Mouse (Mus musculus) neutrophil, adult 5-6 weeks (primary cell): ENCODE results near the gene Borcs7. TPM values are rescaled to one million over a fixed set of nuclear protein-coding genes. Genes with fewer than 3 reads are reported as not detected.
A peak's percentile ranks its signal among the peaks of the same experiment; 100 is the strongest.
"Not testable (repeated sequence)": the region's sequence is repeated elsewhere in the genome, so short reads cannot be mapped to it uniquely, and the experiment has no call there.

Experiments used
- ATAC-seq: fragments of 151-379, 151-347 bp; 2 replicates; pipeline ENCODE4 v1.8.0; 2017; ENCODE audit warnings: mild to moderate bottlenecking, moderate TSS enrichment; ENCODE audit not compliant: insufficient number of reproducible peaks, poor library complexity, low FRiP score, severe bottlenecking; ENCODE audit errors: extremely low read depth
- total RNA-seq: library from RNA; stranded (forward); fragments of 200-1000 nt; gene quantifications from 2 replicates; pipeline ENCODE4 v1.2.3, GENCODE M21; 2017

Gene Borcs7
- total RNA-seq, 1 experiment from 2014 or later = 3.8 TPM

DNA sequence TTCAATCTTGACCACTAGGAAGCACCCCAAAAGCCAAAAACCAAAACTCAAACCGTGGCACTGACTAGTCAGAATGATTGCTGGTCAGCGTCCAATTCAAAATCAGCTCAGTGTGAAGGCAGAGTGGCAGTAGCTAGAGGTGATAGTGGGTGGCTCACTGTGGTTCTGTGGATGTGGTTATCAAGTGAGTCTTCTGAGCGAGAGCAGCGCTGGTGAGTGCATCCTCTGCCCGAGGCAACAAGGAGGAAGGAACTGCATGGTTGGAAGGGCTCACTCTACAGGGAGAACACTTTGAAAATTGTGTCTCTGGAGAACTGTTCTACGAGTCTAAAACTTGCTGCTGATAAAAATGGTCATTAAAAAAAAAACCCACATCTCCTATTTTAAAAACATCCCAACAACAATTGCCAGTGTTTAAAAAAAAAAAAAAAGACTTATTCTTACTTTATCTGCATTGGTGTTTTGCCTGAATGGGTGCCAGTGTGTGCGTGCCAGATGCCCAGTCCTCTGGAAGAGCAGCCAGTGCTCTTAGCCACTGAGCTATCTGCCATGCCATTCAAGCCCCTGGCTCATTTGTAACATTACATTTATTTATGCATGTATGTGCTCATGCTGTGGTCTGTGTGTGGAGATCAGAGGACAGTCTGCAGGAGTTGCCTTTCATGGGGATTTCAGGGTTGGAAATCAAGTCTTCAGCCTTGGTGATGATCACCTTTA lies 16.2 kb downstream of the Borcs7 start:
- ATAC-seq = 0 out of 2 replicates have a peak, but pooled peaks have one; percentile 21

DNA sequence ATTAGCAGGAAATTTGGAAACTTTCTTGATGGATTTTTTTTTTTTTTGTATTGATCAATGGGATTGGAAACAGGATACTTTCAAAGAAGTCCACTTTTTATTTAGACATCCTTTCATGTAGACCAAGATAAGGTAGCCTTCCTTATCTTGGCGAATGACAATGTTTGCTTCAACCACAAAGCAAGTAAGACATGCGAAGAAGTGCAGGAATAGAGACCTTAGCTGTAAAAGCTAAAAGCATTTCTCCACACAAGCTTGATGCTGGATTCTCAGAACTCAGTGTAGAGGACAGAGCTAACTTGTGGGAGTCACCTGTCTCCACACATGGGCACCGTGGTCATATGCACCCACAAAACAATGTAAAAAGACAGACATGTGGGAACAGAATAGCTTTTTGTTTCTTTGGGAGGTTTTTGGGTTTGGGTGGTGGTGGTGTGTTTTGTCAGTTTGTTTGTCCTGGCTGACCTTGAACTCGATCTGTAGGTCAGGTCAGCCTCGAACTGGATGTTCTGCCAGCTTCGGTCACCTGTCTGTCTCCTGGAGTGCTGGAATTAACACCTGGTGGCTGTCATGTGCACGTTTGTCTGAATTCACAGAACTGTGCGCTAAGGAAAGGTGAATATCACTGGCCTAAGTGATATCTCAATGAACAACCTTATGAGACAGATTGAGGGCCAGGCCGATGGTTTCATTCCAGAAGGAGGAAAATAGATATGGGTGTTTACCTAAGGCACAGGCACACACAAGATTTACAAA lies 17.0 kb downstream of the Borcs7 start:
- ATAC-seq = no peak

DNA sequence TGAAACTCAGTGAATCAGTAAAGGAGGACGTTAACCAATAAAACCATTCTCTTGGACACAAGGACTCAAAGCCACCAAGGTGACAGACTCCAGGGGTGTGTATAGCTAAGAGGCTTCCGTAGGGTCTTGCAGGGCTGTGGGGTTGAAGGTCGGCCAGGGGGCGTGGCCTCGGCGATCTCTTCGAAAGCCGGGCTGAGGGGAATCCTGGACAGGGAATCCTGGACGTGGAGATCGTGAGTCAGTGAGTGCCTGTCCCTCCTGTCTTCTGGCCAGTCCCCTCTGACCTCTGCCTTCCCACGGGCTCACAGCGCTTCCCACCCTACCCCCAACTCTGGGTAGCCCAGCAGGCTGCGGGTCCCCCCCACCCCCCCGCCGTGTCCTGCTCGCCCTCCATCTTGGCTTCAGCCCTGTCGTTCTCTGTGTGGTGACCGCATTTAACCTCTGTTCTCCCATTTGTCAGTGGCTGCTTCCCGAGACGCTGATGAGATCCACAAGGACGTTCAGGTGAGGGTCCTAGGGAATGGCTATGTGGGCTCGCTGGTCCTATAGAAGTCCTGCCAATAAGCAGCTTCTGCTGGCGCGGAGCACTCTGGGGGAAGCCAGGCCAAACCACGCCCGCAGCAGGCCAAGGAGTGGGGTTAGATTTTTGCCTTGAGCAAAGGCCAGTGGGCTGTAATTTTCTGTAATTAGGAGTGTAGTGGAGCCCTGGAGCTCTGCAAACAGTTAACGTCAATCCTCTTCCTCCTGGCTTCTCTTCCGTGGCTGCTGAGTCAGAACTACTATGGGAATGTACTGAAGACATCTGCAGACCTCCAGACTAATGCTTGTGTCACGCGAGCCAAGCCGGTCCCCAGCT lies 17.8 kb downstream of the Borcs7 start, which contains the start of gene As3mt:
Gene As3mt (plus strand): TSS at position 163 of the 856 bp plus-strand sequence.
- ATAC-seq = peak; percentile 19; the same call in 1 of the 2 replicates

DNA sequence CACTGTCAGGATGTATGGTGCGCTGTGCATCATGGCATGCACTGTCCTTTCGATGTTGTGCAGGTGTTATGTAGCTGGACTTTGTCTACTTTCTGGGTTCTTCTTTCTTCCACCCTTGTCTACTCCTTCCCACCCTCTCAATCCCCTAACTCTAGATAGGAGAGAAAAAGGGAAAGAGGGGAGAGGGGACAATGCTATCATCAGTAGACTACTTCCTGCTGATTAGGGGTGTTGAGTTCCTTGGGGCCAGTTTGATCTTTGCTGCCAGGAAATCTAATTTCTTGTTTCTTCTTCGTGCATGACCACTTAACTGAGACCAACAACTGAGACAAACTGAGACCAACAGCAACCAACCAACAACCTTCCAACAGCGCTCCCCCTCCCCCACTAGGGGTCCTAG lies 20.9 kb downstream of the Borcs7 start:
- no peak for ATAC-seq

DNA sequence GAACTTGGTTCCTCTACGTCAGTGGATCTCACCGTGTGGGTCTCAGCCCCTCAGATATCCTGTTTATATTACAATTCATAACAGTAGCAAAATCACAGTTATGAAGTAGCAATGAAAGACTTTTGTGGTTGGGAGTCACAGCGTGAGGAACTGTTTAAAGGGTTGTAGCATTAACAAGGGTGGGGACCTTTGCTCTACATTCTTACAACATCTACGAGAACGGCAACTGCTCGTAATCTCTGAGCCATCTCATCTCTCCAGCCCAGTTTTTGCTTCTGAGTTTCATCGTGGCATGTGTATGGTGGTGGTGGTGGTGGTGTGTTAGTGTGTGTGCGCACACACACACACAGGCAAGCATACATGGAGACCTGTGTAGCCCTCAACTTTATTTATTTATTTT lies 24.5 kb downstream of the Borcs7 start:
- no peak for ATAC-seq

DNA sequence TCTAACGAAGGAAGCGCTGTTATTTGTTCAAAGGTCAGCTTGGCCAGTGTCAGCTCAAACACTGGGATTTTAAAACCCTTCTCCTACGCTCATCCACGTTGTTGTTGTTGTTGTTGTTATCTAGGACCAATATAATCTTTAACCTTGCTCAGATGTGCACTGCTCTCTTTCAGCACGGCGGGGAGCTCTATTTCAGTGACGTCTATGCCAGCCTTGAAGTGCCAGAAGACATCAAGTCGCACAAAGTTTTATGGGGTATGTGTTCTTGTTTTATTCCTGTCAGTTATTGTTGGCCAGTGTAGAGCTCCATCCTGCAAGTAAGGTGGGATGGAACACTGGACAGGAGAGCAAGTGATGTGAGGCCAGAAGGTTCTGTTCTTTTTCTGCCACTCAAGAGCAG lies 25.3 kb downstream of the Borcs7 start:
- ATAC-seq = no peak

DNA sequence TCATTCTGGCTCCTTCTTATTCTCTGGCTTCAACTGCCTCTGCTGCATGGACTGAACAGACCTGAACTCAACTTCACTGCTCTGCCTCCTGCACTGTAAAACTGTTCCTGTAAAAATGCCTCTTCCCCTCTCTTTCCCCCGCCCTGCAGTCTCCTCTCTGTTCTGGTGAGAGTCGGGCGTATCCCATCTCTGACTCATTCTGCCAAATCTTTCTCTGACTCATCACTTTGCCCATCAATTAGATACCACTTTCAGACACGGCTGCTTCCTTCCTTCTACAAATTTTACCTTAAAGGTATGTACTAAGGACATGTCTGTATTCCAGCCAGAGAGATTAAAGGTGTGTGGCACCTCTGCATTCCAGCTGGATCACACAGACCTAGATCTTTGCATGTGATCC lies 28.4 kb downstream of the Borcs7 start:
- ATAC-seq = no peak

DNA sequence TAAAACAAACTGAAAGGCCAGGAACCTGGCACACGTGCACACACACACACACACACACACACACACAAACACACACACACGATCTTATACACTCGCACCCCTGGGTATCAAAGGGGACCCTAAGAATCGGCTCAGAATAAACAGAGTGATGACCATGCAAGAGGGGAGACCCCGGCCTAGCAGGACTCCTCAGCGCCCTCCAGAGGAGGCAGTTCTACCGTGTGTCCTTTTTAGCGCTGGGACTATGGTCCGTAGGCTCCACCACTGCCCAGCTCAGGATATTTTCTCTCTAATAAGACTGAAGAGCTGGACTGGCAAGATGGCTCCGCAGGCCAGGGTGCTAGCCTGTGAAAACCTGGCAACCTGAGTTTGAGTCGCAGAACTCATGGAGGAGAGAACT lies 34.7 kb downstream of the Borcs7 start:
- no peak for ATAC-seq

DNA sequence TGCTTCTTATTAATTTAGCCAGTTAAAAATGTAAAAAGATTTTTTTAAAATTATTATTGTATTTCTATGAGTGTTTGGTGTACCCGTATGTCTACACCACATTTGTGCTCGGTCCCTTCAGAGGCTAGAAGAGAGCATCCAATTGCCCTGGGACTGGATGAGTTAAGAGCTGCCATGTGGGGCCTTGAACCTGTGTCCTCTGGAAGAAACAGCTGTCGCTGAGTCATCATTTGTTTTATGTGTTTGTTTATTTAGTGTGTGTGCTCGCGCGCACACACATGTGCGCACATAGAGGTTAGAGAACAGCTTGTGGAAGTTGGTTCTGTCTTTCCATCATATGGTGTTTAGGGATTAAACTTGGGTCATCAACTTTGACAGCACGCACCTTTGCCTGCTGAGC lies 36.4 kb downstream of the Borcs7 start:
- ATAC-seq = no peak

DNA sequence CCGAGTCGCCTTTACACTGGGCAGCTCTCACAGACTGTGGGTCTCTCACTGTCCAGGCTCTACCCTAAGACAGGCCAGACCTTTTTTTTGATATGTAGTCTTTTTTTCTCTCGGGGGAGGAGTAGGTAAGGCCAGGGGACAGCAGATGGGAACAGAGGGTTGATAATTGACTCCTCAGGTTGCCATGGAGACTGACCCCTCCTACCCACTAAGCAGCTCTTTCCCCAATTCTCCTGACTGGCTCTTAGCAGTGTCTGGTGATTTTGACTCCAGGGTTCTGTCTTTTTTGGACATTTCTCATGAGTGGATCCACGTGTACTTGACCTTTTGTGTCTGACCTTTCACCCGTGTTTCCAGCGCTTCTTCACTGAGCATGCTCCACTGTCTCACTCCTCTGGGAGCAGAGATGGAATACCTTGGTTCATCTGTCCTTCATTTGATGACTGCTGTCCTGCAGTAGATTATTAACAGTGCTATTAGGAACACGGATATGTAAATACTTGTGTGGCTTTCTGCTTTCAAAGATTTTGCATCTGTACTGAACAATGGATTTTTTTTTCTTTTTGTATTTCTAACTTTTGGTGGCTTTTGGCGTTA lies 37.5 kb downstream of the Borcs7 start:
- no peak for ATAC-seq

DNA sequence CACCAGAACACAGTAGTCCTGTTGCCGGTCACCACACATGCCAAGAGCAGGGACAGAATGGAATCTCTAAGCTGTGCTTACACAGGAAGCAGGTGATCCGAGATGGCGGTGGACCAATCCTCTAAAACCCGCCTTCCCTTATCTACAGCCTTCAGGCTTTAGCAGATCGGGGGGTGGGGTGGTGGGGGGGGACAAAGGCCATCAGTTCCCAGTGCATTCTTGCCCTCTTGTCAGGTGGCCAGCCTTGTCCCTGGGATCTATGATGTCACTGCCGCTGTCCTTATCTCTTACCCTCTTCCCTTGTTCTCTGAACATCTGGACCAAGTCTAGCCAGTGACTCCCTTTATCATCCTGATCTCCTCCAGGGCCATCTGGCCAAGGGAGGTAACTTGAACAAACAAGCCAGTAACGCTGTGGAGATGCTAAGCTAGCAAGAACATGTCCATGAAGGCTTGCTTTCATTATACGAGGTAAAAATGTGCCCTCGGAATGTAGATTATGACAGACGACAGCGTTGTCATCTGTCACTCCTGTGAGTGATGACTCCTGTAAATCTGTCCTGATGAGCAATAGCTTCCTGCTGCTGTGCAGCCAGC lies 38.3 kb downstream of the Borcs7 start:
- no peak for ATAC-seq

DNA sequence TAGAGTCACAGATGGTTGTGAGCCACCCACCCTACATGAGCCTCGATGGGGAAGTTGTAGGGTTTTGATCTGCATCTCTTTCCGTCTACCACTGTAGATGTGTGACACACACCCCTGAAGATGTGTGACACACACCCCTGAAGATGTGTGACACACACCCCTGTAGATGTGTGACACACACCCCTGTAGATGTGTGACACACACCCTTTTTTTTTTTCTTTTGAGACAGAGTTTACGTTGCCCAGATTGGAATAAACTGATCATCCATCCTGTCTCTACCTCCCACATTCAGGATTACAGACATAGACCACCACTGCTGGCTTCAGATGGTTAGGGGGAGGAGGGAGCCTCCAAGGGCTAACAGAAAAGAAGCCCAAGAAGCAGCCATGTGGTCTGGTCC lies 39.2 kb downstream of the Borcs7 start:
- no peak for ATAC-seq

DNA sequence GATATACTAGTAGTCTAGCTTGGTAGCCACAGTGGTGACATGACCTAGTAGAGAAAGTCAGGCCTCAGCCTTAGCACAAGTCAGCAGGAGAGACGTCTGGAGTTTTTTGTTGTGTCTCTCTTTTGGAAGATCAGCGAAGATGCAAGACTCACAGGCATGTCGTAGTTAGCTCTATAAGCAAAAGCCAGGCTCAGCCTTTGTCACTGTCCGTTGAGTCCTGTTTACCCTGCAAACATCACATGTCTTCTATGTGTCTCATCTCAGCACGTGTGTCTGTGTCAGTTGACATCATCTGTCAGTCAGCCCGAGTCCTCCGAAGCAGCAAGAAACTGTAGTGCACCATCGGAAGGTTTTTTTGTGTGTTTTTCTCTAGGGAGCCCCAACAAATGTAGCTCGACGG lies 41.6 kb downstream of the Borcs7 start:
- ATAC-seq = no peak

DNA sequence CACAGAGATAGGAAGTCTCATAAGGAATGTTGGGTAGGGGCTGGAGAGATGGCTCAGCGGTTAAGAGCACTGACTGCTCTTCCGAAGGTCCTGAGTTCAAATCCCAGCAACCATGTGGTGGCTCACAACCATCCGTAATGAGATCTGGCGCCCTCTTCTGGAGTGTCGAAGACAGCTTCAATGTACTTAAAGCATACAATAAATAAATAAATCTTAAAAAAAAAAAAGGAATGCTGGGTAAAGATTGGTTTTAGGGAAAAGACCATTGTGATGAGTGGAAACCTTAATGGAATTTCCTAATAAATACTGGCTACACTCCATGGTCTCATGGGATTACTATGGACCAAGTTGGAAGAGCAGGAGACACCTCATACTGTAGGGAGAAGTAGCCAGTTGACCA lies 43.0 kb downstream of the Borcs7 start:
- not testable (repeated sequence) for ATAC-seq

DNA sequence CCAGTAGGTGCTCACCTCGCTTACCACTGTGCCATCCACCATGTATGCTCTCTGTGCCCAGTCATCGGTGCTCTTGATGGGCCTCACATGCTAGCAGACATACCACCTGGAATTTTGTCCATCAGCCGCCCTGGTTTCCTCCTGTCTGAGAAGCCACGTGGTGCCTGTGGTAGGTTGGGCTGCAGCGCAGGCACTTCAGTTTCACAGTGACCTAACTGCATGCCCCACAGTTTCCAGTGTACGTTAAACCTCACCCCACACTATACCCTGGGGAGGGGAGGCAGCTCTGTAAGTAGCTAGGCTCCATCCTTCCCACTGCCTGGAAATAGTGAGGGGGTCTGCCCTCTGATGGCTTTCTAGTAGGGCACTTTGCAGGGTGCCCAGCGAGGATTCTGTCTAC lies 43.9 kb downstream of the Borcs7 start:
- no peak for ATAC-seq

DNA sequence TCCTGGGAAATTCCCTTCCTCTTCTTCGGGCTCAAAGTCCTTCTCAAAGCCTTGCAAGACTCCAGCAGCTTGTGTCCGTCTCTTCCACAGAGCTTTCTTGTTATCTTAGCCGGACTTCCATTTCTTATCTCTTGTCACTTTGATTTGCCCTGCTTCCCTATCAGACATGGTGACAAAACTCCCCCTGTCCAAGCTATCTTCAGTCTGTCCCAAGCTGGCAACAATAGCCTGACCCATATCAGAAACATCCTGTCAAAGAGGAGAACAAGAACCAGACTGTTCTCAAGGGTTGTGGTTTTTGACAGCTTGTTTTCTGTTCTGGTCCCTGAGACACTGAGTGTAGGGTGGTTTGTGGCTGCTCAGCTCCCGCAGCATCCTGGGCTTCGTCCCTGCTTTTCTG lies 45.5 kb downstream of the Borcs7 start:
- ATAC-seq = no peak

DNA sequence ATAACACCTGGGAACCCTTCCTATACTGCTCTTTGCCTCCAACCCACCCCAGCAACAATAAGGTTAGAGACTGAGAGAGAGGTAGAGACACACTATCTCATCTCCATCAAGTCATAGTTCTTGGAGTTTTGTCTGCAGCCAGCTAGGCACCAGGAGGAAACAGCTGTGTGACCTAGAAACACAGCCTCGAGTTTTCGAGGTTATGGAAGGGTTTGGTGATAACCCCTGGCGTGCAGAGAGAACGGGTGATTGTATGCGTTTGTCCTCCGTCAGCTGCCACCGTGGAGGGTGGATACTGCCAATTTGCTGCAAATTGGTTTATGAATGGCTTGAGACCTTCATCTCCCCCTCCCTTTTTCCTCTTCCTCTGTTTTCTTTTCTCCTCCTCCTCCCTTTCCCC lies 47.4 kb downstream of the Borcs7 start:
- no peak for ATAC-seq

DNA sequence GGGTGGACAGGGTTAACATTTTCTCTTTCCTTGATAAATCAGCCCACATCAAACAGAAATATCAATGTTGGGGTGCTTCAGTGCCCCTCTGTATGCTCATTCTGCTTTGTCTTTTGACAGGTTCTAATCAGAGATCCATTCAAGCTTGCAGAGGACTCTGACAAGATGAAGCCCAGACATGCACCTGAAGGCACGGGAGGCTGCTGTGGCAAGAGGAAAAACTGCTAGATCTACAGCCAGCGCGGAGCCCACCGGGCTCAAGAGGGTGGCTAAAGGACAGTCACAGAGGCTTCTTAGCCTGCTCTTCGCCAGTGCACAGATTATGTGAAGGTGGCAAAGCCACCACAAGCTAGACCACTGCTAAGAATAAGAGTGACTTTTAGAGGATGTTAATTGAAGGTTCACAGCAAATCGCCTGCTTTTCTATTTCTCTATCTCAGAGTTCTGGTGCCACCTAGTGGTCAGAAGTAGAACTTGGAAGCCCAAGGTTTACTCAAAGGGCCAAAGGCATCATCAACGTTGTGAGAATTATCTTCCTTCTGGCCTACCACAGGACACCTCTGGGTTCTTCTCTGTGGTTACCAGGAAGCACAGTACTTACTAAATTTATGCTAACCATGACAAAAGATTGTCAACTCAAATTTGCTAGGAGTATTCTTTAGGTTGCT lies 50.8 kb downstream of the Borcs7 start:
- ATAC-seq = peak; percentile 57
